Mouse (Mus musculus) ES-Bruce4 (cell line): Measurements from ENCODE around the gene Fam117a. TPM values are rescaled to one million over a fixed set of nuclear protein-coding genes. Genes with fewer than 3 reads are reported as not detected.

ENCODE experiments used
- H3K27ac ChIP-seq: 2 replicates; pipeline ENCODE4 v1.5.1; 2012; ENCODE audit warnings: low read length, inconsistent platforms; ENCODE audit not compliant: insufficient read depth
- H3K27me3 ChIP-seq: 2 replicates; pipeline ENCODE4 v1.6.1; 2012; ENCODE audit warnings: mild to moderate bottlenecking, low read length, inconsistent platforms; ENCODE audit not compliant: control insufficient read depth, poor library complexity, insufficient read depth, severe bottlenecking
- H3K36me3 ChIP-seq: 2 replicates; pipeline ENCODE4 v1.6.1; 2012; ENCODE audit warnings: inconsistent platforms, mild to moderate bottlenecking, low read length, moderate library complexity; ENCODE audit not compliant: control insufficient read depth, poor library complexity, insufficient read depth, severe bottlenecking
- H3K4me1 ChIP-seq: one replicate; pipeline ENCODE4 v1.8.1; 2011; ENCODE audit warnings: low read length; ENCODE audit not compliant: control insufficient read depth, insufficient read depth
- H3K4me3 ChIP-seq: 2 replicates; pipeline ENCODE4 v1.5.1; 2011; ENCODE audit warnings: low read depth, mild to moderate bottlenecking, low read length
- H3K9ac ChIP-seq: 2 replicates; pipeline ENCODE4 v1.6.1; 2012; ENCODE audit warnings: low read depth, mild to moderate bottlenecking, inconsistent platforms; ENCODE audit not compliant: poor library complexity, severe bottlenecking
- H3K9me3 ChIP-seq: replicated peaks from 2 replicates; pipeline ENCODE4 v1.6.1; 2012; ENCODE audit warnings: mild to moderate bottlenecking, low read length, inconsistent platforms; ENCODE audit not compliant: control insufficient read depth, poor library complexity, insufficient read depth, severe bottlenecking
- CTCF ChIP-seq: IDR thresholded peaks from one replicate; pipeline ENCODE4 v1.8.1; 2011; ENCODE audit warnings: low read depth, low read length
- EP300 ChIP-seq: IDR thresholded peaks from 2 replicates; pipeline ENCODE4 v1.6.1; 2011; ENCODE audit warnings: low read depth, low read length; ENCODE audit not compliant: insufficient read depth
- POLR2A ChIP-seq: IDR thresholded peaks from one replicate; pipeline ENCODE4 v1.8.1; 2011; ENCODE audit warnings: low read length; ENCODE audit not compliant: insufficient read depth
- polyA plus RNA-seq: library from polyadenylated mRNA; stranded (reverse); fragments of >200 nt; gene quantifications from 2 replicates; pipeline ENCODE4 v1.2.4, GENCODE M21; 2011; ENCODE audit warnings: low read depth; ENCODE audit not compliant: missing spikeins, insufficient read depth, insufficient read length

Fam117a gene
- polyA plus RNA-seq, 1 experiment: 36.2 TPM

GRCm38 (mm10) chr11:95354945-95355660 is 18.3 kb downstream of the Fam117a start:
- TF ChIP-seq CTCF (no peak), POLR2A (no peak), EP300 (no peak)
- Histone ChIP-seq H3K9me3 (no peaks in the 10 kb centered on the region), H3K27ac (no peak overlapping the region), H3K27me3 (no peaks in the 10 kb centered on the region), H3K36me3 (peaks cover 3% of the 10 kb centered on the region; the same call in 1 of the 2 replicates), H3K9ac (no peak overlapping the region), H3K4me3 (no peak overlapping the region), H3K4me1 (no peaks in the 10 kb centered on the region)

GRCm38 (mm10) chr11:95355661-95356011 is 18.8 kb downstream of the Fam117a start:
- H3K4me3 ChIP-seq: no peak overlapping the region
- H3K9ac ChIP-seq: no peak overlapping the region
- H3K36me3 ChIP-seq: peaks cover 3% of the 10 kb centered on the region; the same call in 1 of the 2 replicates
- H3K27ac ChIP-seq: no peak overlapping the region
- no peaks in the 10 kb centered on the region for H3K4me1 ChIP-seq
- TF ChIP-seq POLR2A: no peak
- TF ChIP-seq CTCF: no peak
- no peak for TF ChIP-seq EP300
- H3K9me3 ChIP-seq: no peaks in the 10 kb centered on the region
- H3K27me3 ChIP-seq: no peaks in the 10 kb centered on the region

GRCm38 (mm10) chr11:95356039-95356438 is 19.2 kb downstream of the Fam117a start:
- TF ChIP-seq POLR2A (no peak), CTCF (no peak), EP300 (no peak)
- H3K27ac ChIP-seq: no peak overlapping the region
- no peaks in the 10 kb centered on the region for H3K27me3 ChIP-seq
- H3K4me1 ChIP-seq: no peaks in the 10 kb centered on the region
- no peak overlapping the region for H3K4me3 ChIP-seq
- peaks cover 3% of the 10 kb centered on the region; the same call in 1 of the 2 replicates for H3K36me3 ChIP-seq
- H3K9me3 ChIP-seq: no peaks in the 10 kb centered on the region
- no peak overlapping the region for H3K9ac ChIP-seq

GRCm38 (mm10) chr11:95356469-95357273 is 19.9 kb downstream of the Fam117a start:
- no peaks in the 10 kb centered on the region for H3K27me3 ChIP-seq
- H3K36me3 ChIP-seq: peaks cover 3% of the 10 kb centered on the region; the same call in 1 of the 2 replicates
- H3K4me3 ChIP-seq: no peak overlapping the region
- H3K9ac ChIP-seq: no peak overlapping the region
- H3K27ac ChIP-seq: no peak overlapping the region
- H3K9me3 ChIP-seq: no peaks in the 10 kb centered on the region
- no peak for TF ChIP-seq CTCF
- no peak for TF ChIP-seq POLR2A
- no peak for TF ChIP-seq EP300
- no peaks in the 10 kb centered on the region for H3K4me1 ChIP-seq

- peaks cover 3% of the 10 kb centered on the region; the same call in 1 of the 2 replicates for H3K36me3 ChIP-seq
- H3K4me3 ChIP-seq: no peak overlapping the region
- no peak overlapping the region for H3K27ac ChIP-seq
- no peak for TF ChIP-seq EP300
- no peak for TF ChIP-seq POLR2A
- no peak for TF ChIP-seq CTCF
- no peaks in the 10 kb centered on the region for H3K9me3 ChIP-seq
- H3K9ac ChIP-seq: no peak overlapping the region
- no peaks in the 10 kb centered on the region for H3K27me3 ChIP-seq
- H3K4me1 ChIP-seq: no peaks in the 10 kb centered on the region
Observed at GRCm38 (mm10) chr11:95358263-95358662, 21.4 kb downstream of the Fam117a start.

- Histone ChIP-seq H3K4me3 (no peak overlapping the region), H3K27me3 (no peaks in the 10 kb centered on the region), H3K27ac (no peak overlapping the region), H3K9ac (no peak overlapping the region), H3K4me1 (no peaks in the 10 kb centered on the region), H3K36me3 (no peaks in the 10 kb centered on the region; the same call in 1 of the 2 replicates), H3K9me3 (no peaks in the 10 kb centered on the region)
- no peak for TF ChIP-seq EP300
- TF ChIP-seq POLR2A: no peak
- no peak for TF ChIP-seq CTCF
Observed at GRCm38 (mm10) chr11:95364388-95364787, 27.6 kb downstream of the Fam117a start.
